Mouse (Mus musculus) midbrain, postnatal 0 days (tissue): ENCODE results near the gene Pramef6. TPM values are rescaled to one million over a fixed set of nuclear protein-coding genes. Genes with fewer than 3 reads are reported as not detected.
"Not testable (repeated sequence)": the region's sequence is repeated elsewhere in the genome, so short reads cannot be mapped to it uniquely, and the experiment has no call there.

Source experiments
- ATAC-seq: fragments of 200-750 bp; cut with Nextera tagmentation; 2 replicates; pipeline ENCODE4 v1.8.0; 2017; ENCODE audit warnings: moderate number of reproducible peaks, mild to moderate bottlenecking, moderate TSS enrichment, moderate library complexity; ENCODE audit not compliant: low FRiP score
- DNase-seq: peaks from one replicate; pipeline ENCODE4 v3.0.0-alpha.2; 2015; ENCODE audit warnings: low spot score
- H3K27ac ChIP-seq: fragments of 300-500 bp; sonication (generic); 2 replicates; pipeline ENCODE4 v1.5.1; 2014; ENCODE audit warnings: low read depth, mild to moderate bottlenecking, low read length, mixed read lengths
- H3K27me3 ChIP-seq: fragments of 300-500 bp; sonication (generic); 2 replicates; pipeline ENCODE4 v1.6.1; 2014; ENCODE audit warnings: low read length, control low read depth, mixed read lengths; ENCODE audit not compliant: insufficient read depth
- H3K36me3 ChIP-seq: fragments of 300-500 bp; sonication (generic); 2 replicates; pipeline ENCODE4 v1.6.1; 2014; ENCODE audit warnings: low read length, control low read depth, mixed read lengths; ENCODE audit not compliant: insufficient read depth
- H3K4me1 ChIP-seq: fragments of 300-500 bp; sonication (generic); 2 replicates; pipeline ENCODE4 v1.6.1; 2014; ENCODE audit warnings: mild to moderate bottlenecking, control low read depth, antibody characterized with exemption, low read length, mixed read lengths; ENCODE audit not compliant: insufficient read depth
- H3K4me2 ChIP-seq: fragments of 300-500 bp; sonication (generic); 2 replicates; pipeline ENCODE4 v1.6.1; 2014; ENCODE audit warnings: low read depth, mild to moderate bottlenecking, low read length, mixed read lengths; ENCODE audit not compliant: poor library complexity, severe bottlenecking
- H3K4me3 ChIP-seq: fragments of 300-500 bp; sonication (generic); 2 replicates; pipeline ENCODE4 v1.5.1; 2014; ENCODE audit warnings: low read depth, mild to moderate bottlenecking, low read length, moderate library complexity
- H3K9ac ChIP-seq: fragments of 300-500 bp; sonication (generic); replicated peaks from 2 replicates; pipeline ENCODE4 v1.6.1; 2014; ENCODE audit warnings: mild to moderate bottlenecking, low read length, moderate library complexity, mixed read lengths; ENCODE audit not compliant: poor library complexity, severe bottlenecking
- H3K9me3 ChIP-seq: fragments of 300-500 bp; sonication (generic); 2 replicates; pipeline ENCODE4 v1.6.1; 2016; ENCODE audit warnings: low read length, control low read depth
- WGBS: fragments of 180-500 bp; shearing (Covaris S2); extraction: QIAGEN DNeasy Blood & Tissue Kit; methylation state at CpG from one replicate; pipeline ENCODE4 v1.1.7; 2014; 5-methylcytosine and 5-hydroxymethylcytosine counted together
- polyA plus RNA-seq: library from polyadenylated mRNA; unstranded; fragments of >200 nt; fragmentation: Nextera tagmentation; extraction: Ambion mirVana; gene quantifications from 2 replicates; pipeline ENCODE4 v1.2.1, GENCODE M21; 2015
- total RNA-seq: library from RNA; depleted of rRNA; stranded (reverse); fragments of >200 nt; gene quantifications from 2 replicates; pipeline ENCODE4 v1.2.3, GENCODE M21; 2014; rRNA removed

Pramef6 gene
- total RNA-seq (not detected in 2 replicates), polyA plus RNA-seq (not detected in 2 replicates)

GRCm38 (mm10) chr4:143900280-143900679 lies at the start of gene Pramef6:
Gene Pramef6, minus strand, starts transcription at chr4:143900380.
- H3K27me3 ChIP-seq, H3K9me3 ChIP-seq, H3K36me3 ChIP-seq, H3K9ac ChIP-seq, DNase-seq, ATAC-seq, H3K27ac ChIP-seq, H3K4me1 ChIP-seq, H3K4me2 ChIP-seq, H3K4me3 ChIP-seq: not testable (repeated sequence)
- WGBS, result 79% methylated on average over 1 of the region's 1 CpGs

DNA sequence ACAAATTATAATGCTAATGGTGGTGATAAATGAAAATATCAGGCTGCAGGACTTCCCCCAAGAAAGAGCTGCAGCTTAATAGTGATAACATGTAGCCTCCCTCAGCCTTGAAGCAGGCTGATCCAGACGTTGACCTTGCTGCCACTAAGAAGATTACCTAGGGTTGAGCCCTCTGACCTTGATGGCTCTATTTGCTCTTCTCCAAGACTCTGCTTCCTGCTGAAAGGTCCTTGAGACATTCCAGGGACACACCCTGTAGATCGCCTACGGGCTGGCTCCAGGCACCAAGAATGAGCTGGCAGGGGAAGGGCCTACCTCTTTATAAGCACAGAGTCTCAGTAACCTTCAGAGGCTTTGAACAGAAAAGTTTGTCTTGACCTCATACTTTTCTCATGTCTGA lies 5.8 kb downstream of the Pramef6 start:
- not testable (repeated sequence) for H3K9me3 ChIP-seq, DNase-seq, H3K27ac ChIP-seq, H3K4me2 ChIP-seq, H3K36me3 ChIP-seq, ATAC-seq, H3K9ac ChIP-seq, H3K4me1 ChIP-seq, H3K27me3 ChIP-seq, H3K4me3 ChIP-seq
- WGBS, result 83% methylated on average over 3 of the region's 3 CpGs

DNA sequence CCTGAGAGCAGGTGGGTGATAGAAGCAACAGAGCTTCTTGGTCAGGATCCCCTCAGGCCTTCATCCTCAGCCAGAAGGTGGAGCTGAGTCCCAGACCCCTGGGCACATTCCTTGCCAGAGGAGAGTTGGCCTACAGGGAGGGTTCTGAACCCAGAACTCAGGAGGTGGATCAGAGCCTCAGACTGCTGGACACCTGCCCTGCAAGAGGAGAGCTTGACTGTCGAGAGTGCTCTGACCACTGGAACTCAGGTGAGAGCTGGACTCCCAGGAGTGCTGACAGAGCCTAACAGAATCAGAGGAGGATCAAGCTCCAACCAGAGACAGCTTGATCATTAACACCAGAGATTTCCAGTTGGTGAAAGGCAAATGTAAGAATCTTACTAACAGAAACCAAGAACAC lies 17.8 kb downstream of the Pramef6 start:
- H3K36me3 ChIP-seq, H3K27me3 ChIP-seq, H3K4me2 ChIP-seq, H3K4me3 ChIP-seq, DNase-seq, ATAC-seq, H3K27ac ChIP-seq, H3K4me1 ChIP-seq, H3K9ac ChIP-seq: not testable (repeated sequence)
- WGBS, result 83% methylated on average over 1 of the region's 1 CpGs
- H3K9me3 ChIP-seq, result peaks cover 10% of the 10 kb centered on the region; the same call in 1 of the 2 replicates

GRCm38 (mm10) chr4:143846197-143846596 lies 54.0 kb downstream of the Pramef6 start, which contains the start of gene Gm13103:
Gene Gm13103, plus strand, starts transcription at chr4:143846497.
- not testable (repeated sequence) for H3K36me3 ChIP-seq, H3K9me3 ChIP-seq, H3K9ac ChIP-seq, H3K4me1 ChIP-seq, H3K4me2 ChIP-seq, DNase-seq, ATAC-seq, H3K27me3 ChIP-seq, H3K4me3 ChIP-seq, H3K27ac ChIP-seq

Other genes starting within 250 kb of the Pramef6 start
- not detected in 2 replicates for gene Gm13088, start 243.1 kb downstream of the Pramef6 start, total RNA-seq
- not detected in 2 replicates for gene Gm13088, start 243.1 kb downstream of the Pramef6 start, polyA plus RNA-seq
- gene Gm13089, start 197.7 kb downstream of the Pramef6 start, total RNA-seq, result not detected in 2 replicates
- not detected in 2 replicates for gene Gm13089, start 197.7 kb downstream of the Pramef6 start, polyA plus RNA-seq
- not detected in 2 replicates for gene Gm13078, start 180.9 kb downstream of the Pramef6 start, total RNA-seq
- not detected in 2 replicates for gene Gm13078, start 180.9 kb downstream of the Pramef6 start, polyA plus RNA-seq
- gene Gm13023, start 111.0 kb downstream of the Pramef6 start, total RNA-seq, result not detected in 2 replicates
- gene Gm13023, start 111.0 kb downstream of the Pramef6 start, polyA plus RNA-seq, result not detected in 2 replicates
- gene Gm13084, start 84.3 kb downstream of the Pramef6 start, total RNA-seq, result not detected in 2 replicates
- gene Gm13084, start 84.3 kb downstream of the Pramef6 start, polyA plus RNA-seq, result not detected in 2 replicates
- gene Gm13103, start 53.9 kb downstream of the Pramef6 start, total RNA-seq, result not detected in 2 replicates
- not detected in 2 replicates for gene Gm13103, start 53.9 kb downstream of the Pramef6 start, polyA plus RNA-seq
- gene Pramef25, start 50.6 kb upstream of the Pramef6 start, total RNA-seq, result not detected in 2 replicates
- gene Pramef25, start 50.6 kb upstream of the Pramef6 start, polyA plus RNA-seq, result not detected in 2 replicates
- not detected in 2 replicates for gene Gm13101, start 66.6 kb upstream of the Pramef6 start, total RNA-seq
- not detected in 2 replicates for gene Gm13101, start 66.6 kb upstream of the Pramef6 start, polyA plus RNA-seq
- gene Pramef17, start 94.0 kb upstream of the Pramef6 start, total RNA-seq, result not detected in 2 replicates
- not detected in 2 replicates for gene Pramef17, start 94.0 kb upstream of the Pramef6 start, polyA plus RNA-seq
- not detected in 2 replicates for gene Pramel4, start 158.7 kb upstream of the Pramef6 start, total RNA-seq
- not detected in 2 replicates for gene Pramel4, start 158.7 kb upstream of the Pramef6 start, polyA plus RNA-seq
- not detected in 2 replicates for gene Gm13102, start 206.1 kb upstream of the Pramef6 start, total RNA-seq
- not detected in 2 replicates for gene Gm13102, start 206.1 kb upstream of the Pramef6 start, polyA plus RNA-seq